Mouse (Mus musculus) midbrain, embryonic 14.5 days (tissue): ENCODE results near the gene Ndufb6. TPM values are rescaled to one million over a fixed set of nuclear protein-coding genes. Genes with fewer than 3 reads are reported as not detected.
"Not testable (repeated sequence)": the region's sequence is repeated elsewhere in the genome, so short reads cannot be mapped to it uniquely, and the experiment has no call there.

ENCODE experiments used
- ATAC-seq: fragments of 200-750 bp; cut with Nextera tagmentation; 2 replicates; pipeline ENCODE4 v1.8.0; 2017; ENCODE audit warnings: moderate number of reproducible peaks, moderate library complexity; ENCODE audit not compliant: low FRiP score, low TSS enrichment
- DNase-seq: peaks from one replicate; pipeline ENCODE4 v3.0.0-alpha.2; 2015
- H3K27ac ChIP-seq: fragments of 300-500 bp; sonication (generic); replicated peaks from 2 replicates; pipeline ENCODE4 v1.5.1; 2014; ENCODE audit warnings: mild to moderate bottlenecking, low read depth, low read length, moderate library complexity
- H3K27me3 ChIP-seq: fragments of 300-500 bp; sonication (generic); 2 replicates; pipeline ENCODE4 v1.6.1; 2014; ENCODE audit warnings: low read length, control low read depth, mixed read lengths; ENCODE audit not compliant: control insufficient read depth, insufficient read depth
- H3K36me3 ChIP-seq: fragments of 300-500 bp; sonication (generic); 2 replicates; pipeline ENCODE4 v1.6.1; 2014; ENCODE audit warnings: low read length, control low read depth; ENCODE audit not compliant: control insufficient read depth, insufficient read depth
- H3K4me1 ChIP-seq: fragments of 300-500 bp; sonication (generic); 2 replicates; pipeline ENCODE4 v1.6.1; 2014; ENCODE audit warnings: mild to moderate bottlenecking, antibody characterized with exemption, low read length, control low read depth; ENCODE audit not compliant: control insufficient read depth, insufficient read depth
- H3K4me2 ChIP-seq: fragments of 300-500 bp; sonication (generic); 2 replicates; pipeline ENCODE4 v1.6.1; 2014; ENCODE audit warnings: mild to moderate bottlenecking, low read length, moderate library complexity
- H3K4me3 ChIP-seq: fragments of 300-500 bp; sonication (generic); replicated peaks from 2 replicates; pipeline ENCODE4 v1.5.1; 2014; ENCODE audit warnings: low read depth, low read length
- H3K9ac ChIP-seq: fragments of 300-500 bp; sonication (generic); replicated peaks from 2 replicates; pipeline ENCODE4 v1.6.1; 2014; ENCODE audit warnings: mild to moderate bottlenecking, low read length, moderate library complexity
- H3K9me3 ChIP-seq: fragments of 300-500 bp; sonication (generic); 2 replicates; pipeline ENCODE4 v1.6.1; 2016; ENCODE audit warnings: low read length, control low read depth, mixed read lengths; ENCODE audit not compliant: control insufficient read depth
- WGBS: fragments of 180-500 bp; shearing (Covaris S2); extraction: QIAGEN DNeasy Blood & Tissue Kit; methylation state at CpG from one replicate; pipeline ENCODE4 v1.1.7; 2014; 5-methylcytosine and 5-hydroxymethylcytosine counted together
- polyA plus RNA-seq: library from polyadenylated mRNA; unstranded; fragments of >200 nt; fragmentation: Nextera tagmentation; extraction: Ambion mirVana; gene quantifications from 2 replicates; pipeline ENCODE4 v1.2.1, GENCODE M21; 2014

The Ndufb6 gene
- polyA plus RNA-seq, 1 experiment from 2014 or later = 271 TPM

GRCm38 (mm10) chr4:40301076-40301789 is 22.0 kb upstream of the Ndufb6 start:
- DNase-seq (peak; percentile 94), ATAC-seq (peak; percentile 79)
- no peak overlapping the region for H3K9ac ChIP-seq
- no peak overlapping the region for H3K4me3 ChIP-seq
- 13% methylated on average over 16 of the region's 16 CpGs for WGBS
- H3K9me3 ChIP-seq = no peaks in the 10 kb centered on the region
- H3K27me3 ChIP-seq = no peaks in the 10 kb centered on the region
- peak overlapping the region; percentile 37 for H3K4me2 ChIP-seq
- no peaks in the 10 kb centered on the region for H3K4me1 ChIP-seq
- H3K36me3 ChIP-seq = no peaks in the 10 kb centered on the region
- H3K27ac ChIP-seq = no peak overlapping the region

GRCm38 (mm10) chr4:40299169-40299568 is 19.9 kb upstream of the Ndufb6 start:
- Histone ChIP-seq H3K27me3 (no peaks in the 10 kb centered on the region), H3K4me1 (no peaks in the 10 kb centered on the region), H3K4me3 (no peak overlapping the region), H3K36me3 (no peaks in the 10 kb centered on the region), H3K27ac (no peak overlapping the region), H3K9ac (no peak overlapping the region), H3K9me3 (no peaks in the 10 kb centered on the region), H3K4me2 (no peak overlapping the region)
- DNase-seq = no peak
- ATAC-seq = no peak
- 81% methylated on average over 5 of the region's 5 CpGs for WGBS

GRCm38 (mm10) chr4:40291511-40291910 is 12.3 kb upstream of the Ndufb6 start:
- H3K36me3 ChIP-seq, H3K27ac ChIP-seq, H3K9ac ChIP-seq, DNase-seq, H3K4me3 ChIP-seq, H3K4me2 ChIP-seq, ATAC-seq, H3K4me1 ChIP-seq, H3K9me3 ChIP-seq, H3K27me3 ChIP-seq: not testable (repeated sequence)
- WGBS = 94% methylated on average over 11 of the region's 11 CpGs

GRCm38 (mm10) chr4:40289046-40289445 is 9.8 kb upstream of the Ndufb6 start:
- WGBS = 92% methylated on average over 2 of the region's 2 CpGs
- no peaks in the 10 kb centered on the region for H3K4me1 ChIP-seq

GRCm38 (mm10) chr4:40287415-40287814 is 8.2 kb upstream of the Ndufb6 start:
- no peak overlapping the region for H3K27ac ChIP-seq
- no peak overlapping the region for H3K9ac ChIP-seq
- H3K4me1 ChIP-seq = no peaks in the 10 kb centered on the region
- no peak for DNase-seq
- no peak overlapping the region for H3K4me2 ChIP-seq
- no peak overlapping the region for H3K4me3 ChIP-seq
- no peaks in the 10 kb centered on the region for H3K27me3 ChIP-seq
- no peak for ATAC-seq
- no peaks in the 10 kb centered on the region for H3K9me3 ChIP-seq
- H3K36me3 ChIP-seq = no peaks in the 10 kb centered on the region
- 84% methylated on average over 6 of the region's 6 CpGs for WGBS

More at GRCm38 (mm10) chr4:40289046-40289445, 9.8 kb upstream of the Ndufb6 start:
- no peak for ATAC-seq
- Histone ChIP-seq H3K27ac (no peak overlapping the region), H3K9ac (no peak overlapping the region), H3K4me3 (no peak overlapping the region), H3K36me3 (no peaks in the 10 kb centered on the region), H3K27me3 (no peaks in the 10 kb centered on the region), H3K4me2 (no peak overlapping the region), H3K9me3 (no peaks in the 10 kb centered on the region)
- no peak for DNase-seq

GRCm38 (mm10) chr4:40285582-40285981 is 6.4 kb upstream of the Ndufb6 start:
- ATAC-seq = no peak
- WGBS = 23% methylated on average over 4 of the region's 4 CpGs
- H3K4me1 ChIP-seq = no peaks in the 10 kb centered on the region

GRCm38 (mm10) chr4:40278880-40279275 is 343 bp downstream of the Ndufb6 start:
- peak; percentile 26 for DNase-seq

More at GRCm38 (mm10) chr4:40285582-40285981, 6.4 kb upstream of the Ndufb6 start:
- no peak overlapping the region for H3K9ac ChIP-seq
- H3K36me3 ChIP-seq = no peaks in the 10 kb centered on the region
- no peaks in the 10 kb centered on the region for H3K27me3 ChIP-seq
- H3K4me2 ChIP-seq = no peak overlapping the region
- DNase-seq = peak; percentile 89
- no peak overlapping the region for H3K4me3 ChIP-seq
- no peak overlapping the region for H3K27ac ChIP-seq
- H3K9me3 ChIP-seq = no peaks in the 10 kb centered on the region

GRCm38 (mm10) chr4:40269430-40270032 is 9.7 kb downstream of the Ndufb6 start, which contains the start of the genes Smim27 and Topors:
TSS of gene Smim27 (plus strand) at chr4:40269579.
TSS of gene Topors (minus strand) at chr4:40269850.
- H3K36me3 ChIP-seq = peaks cover 26% of the 10 kb centered on the region
- peaks cover 14% of the 10 kb centered on the region for H3K4me1 ChIP-seq
- peak within 1 kb of the TSS; percentile 82 for H3K9ac ChIP-seq
- peak; percentile 97 for DNase-seq
- H3K4me2 ChIP-seq = peak within 1 kb of the TSS; percentile 94
- no peaks in the 10 kb centered on the region for H3K9me3 ChIP-seq
- H3K27ac ChIP-seq = peak within 1 kb of the TSS; percentile 93
- H3K4me3 ChIP-seq = peak within 1 kb of the TSS; percentile 85
- ATAC-seq = peak; percentile 94
- under 1% methylated on average over 38 of the region's 38 CpGs for WGBS
- H3K27me3 ChIP-seq = no peaks in the 10 kb centered on the region

More at GRCm38 (mm10) chr4:40278880-40279275, 343 bp downstream of the Ndufb6 start:
- peaks cover 21% of the 10 kb centered on the region for H3K36me3 ChIP-seq
- peak; percentile 77; the same call in 1 of the 2 replicates for ATAC-seq
- H3K9ac ChIP-seq = peak overlapping the region; percentile 84
- H3K4me1 ChIP-seq = peaks cover 11% of the 10 kb centered on the region
- WGBS = under 1% methylated on average over 21 of the region's 21 CpGs
- H3K4me2 ChIP-seq = peak overlapping the region; percentile 85
- H3K27ac ChIP-seq = peak overlapping the region; percentile 54; the same call in 1 of the 2 replicates
- H3K27me3 ChIP-seq = no peaks in the 10 kb centered on the region
- H3K9me3 ChIP-seq = no peaks in the 10 kb centered on the region
- H3K4me3 ChIP-seq = peak overlapping the region; percentile 98
